Mouse (Mus musculus) midbrain, embryonic 11.5 days (tissue): ENCODE measurements at regions not wholly inside any gene's neighbourhood (a gene's known extent, or its start where the extent isn't known, plus 50 kb on each side); places are given as distances from the start of the nearest gene placed in this dataset.

Experiments
- ATAC-seq: fragments of 200-750 bp; cut with Nextera tagmentation; 2 replicates; pipeline ENCODE4 v1.8.0; 2017; ENCODE audit warnings: moderate TSS enrichment, moderate library complexity; ENCODE audit not compliant: low FRiP score
- DNase-seq: peaks from one replicate; pipeline ENCODE4 v3.0.0; 2015; ENCODE audit warnings: low spot score; ENCODE audit errors: missing footprints
- H3K27ac ChIP-seq: fragments of 300-500 bp; sonication (generic); 2 replicates; pipeline ENCODE4 v1.5.1; 2014; ENCODE audit warnings: low read depth, low read length
- H3K27me3 ChIP-seq: fragments of 300-500 bp; sonication (generic); 2 replicates; pipeline ENCODE4 v1.6.1; 2014; ENCODE audit warnings: mild to moderate bottlenecking, low read length, moderate library complexity, mixed read lengths; ENCODE audit not compliant: control insufficient read depth, insufficient read depth
- H3K36me3 ChIP-seq: fragments of 300-500 bp; sonication (generic); 2 replicates; pipeline ENCODE4 v1.6.1; 2014; ENCODE audit warnings: mild to moderate bottlenecking, low read length, moderate library complexity, mixed read lengths; ENCODE audit not compliant: control insufficient read depth, insufficient read depth
- H3K4me1 ChIP-seq: fragments of 300-500 bp; sonication (generic); 2 replicates; pipeline ENCODE4 v1.6.1; 2014; ENCODE audit warnings: low read length; ENCODE audit not compliant: control insufficient read depth, insufficient read depth
- H3K4me2 ChIP-seq: fragments of 300-500 bp; sonication (generic); 2 replicates; pipeline ENCODE4 v1.6.1; 2014; ENCODE audit warnings: mild to moderate bottlenecking, moderate library complexity
- H3K4me3 ChIP-seq: fragments of 300-500 bp; sonication (generic); 2 replicates; pipeline ENCODE4 v1.5.1; 2014; ENCODE audit warnings: low read depth, low read length
- H3K9ac ChIP-seq: fragments of 300-500 bp; sonication (generic); 2 replicates; pipeline ENCODE4 v1.6.1; 2014; ENCODE audit warnings: low read length
- H3K9me3 ChIP-seq: fragments of 300-500 bp; sonication (generic); 2 replicates; pipeline ENCODE4 v1.6.1; 2016; ENCODE audit warnings: low read length; ENCODE audit not compliant: control insufficient read depth
- WGBS: fragments of 180-500 bp; shearing (Covaris S2); extraction: QIAGEN DNeasy Blood & Tissue Kit; methylation state at CpG from one replicate; pipeline ENCODE4 v1.1.7; 2014; 5-methylcytosine and 5-hydroxymethylcytosine counted together

DNA sequence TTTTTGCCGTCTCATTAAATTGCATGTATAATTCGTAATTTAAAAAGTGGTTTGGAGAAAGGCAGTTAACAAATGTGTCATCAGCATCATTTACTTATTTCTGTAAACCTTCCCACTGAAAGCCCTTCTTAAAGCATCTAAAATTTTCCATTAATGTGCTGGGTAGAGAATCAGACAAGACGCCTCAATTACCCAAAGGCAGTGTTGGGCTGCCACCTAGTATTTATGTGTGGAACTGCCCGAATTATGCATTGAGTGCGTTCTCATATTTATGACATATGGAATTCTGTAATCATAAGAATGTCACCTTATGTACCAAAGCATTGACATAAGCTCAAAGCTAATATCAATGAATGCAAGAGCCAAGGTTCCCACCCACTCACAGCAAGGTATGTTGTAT is 300.7 kb downstream of the Pax3 start:
- no peak for DNase-seq
- Histone ChIP-seq H3K4me2 (no peak overlapping the region), H3K4me1 (no peaks in the 10 kb centered on the region), H3K36me3 (no peaks in the 10 kb centered on the region), H3K27ac (no peak overlapping the region), H3K9me3 (no peaks in the 10 kb centered on the region), H3K27me3 (no peaks in the 10 kb centered on the region), H3K4me3 (no peak overlapping the region), H3K9ac (no peak overlapping the region)
- WGBS: 60% methylated on average over 5 of the region's 5 CpGs
- no peak for ATAC-seq

DNA sequence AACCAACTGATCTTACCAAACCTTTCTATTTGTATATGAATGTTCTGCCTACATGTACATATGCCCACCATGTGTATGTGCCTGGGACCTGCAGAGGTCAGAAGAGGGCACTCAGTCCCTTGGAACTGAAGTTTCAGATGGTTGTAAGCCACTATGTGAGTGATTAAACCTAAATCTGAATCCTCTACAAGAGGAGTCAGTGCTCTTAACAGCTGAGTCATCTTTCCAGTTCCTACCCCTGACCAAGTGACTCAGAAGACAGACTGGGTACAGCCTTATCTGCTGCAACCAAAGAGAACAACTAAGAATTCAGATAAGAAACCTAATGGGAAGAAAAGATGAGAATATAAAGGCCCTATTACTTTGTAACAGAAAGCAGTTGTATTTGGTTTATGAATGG is 317.9 kb downstream of the Pax3 start:
- Histone ChIP-seq H3K9ac (no peak overlapping the region), H3K4me1 (no peaks in the 10 kb centered on the region), H3K27ac (no peak overlapping the region), H3K27me3 (no peaks in the 10 kb centered on the region), H3K4me3 (no peak overlapping the region), H3K4me2 (no peak overlapping the region), H3K9me3 (no peaks in the 10 kb centered on the region), H3K36me3 (no peaks in the 10 kb centered on the region)
- no peak for DNase-seq
- no peak for ATAC-seq

DNA sequence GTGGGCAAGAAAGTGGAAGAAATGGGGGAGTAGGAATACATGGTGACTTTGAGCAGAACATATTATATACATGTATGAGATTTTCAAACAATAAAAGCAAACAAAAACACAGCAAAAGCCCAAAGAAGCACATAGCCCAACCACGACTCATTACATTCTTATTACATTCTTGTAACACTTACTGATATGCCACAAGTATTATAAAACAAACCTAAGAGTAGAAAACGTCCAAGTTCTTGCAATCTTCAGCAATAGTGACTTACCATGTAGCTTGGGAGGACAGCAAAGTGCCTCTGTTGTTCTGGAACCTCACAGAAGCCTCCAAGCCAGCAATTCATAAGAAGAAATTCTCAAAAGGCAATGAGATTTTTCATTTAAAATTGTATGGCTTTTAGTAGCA is 326.8 kb downstream of the Pax3 start:
- no peaks in the 10 kb centered on the region for H3K36me3 ChIP-seq
- H3K4me3 ChIP-seq: no peak overlapping the region
- no peaks in the 10 kb centered on the region for H3K27me3 ChIP-seq
- H3K4me1 ChIP-seq: no peaks in the 10 kb centered on the region
- H3K4me2 ChIP-seq: no peak overlapping the region
- H3K9ac ChIP-seq: no peak overlapping the region
- DNase-seq (no peak), ATAC-seq (no peak)
- WGBS: 66% methylated on average over 2 of the region's 2 CpGs
- H3K9me3 ChIP-seq: no peaks in the 10 kb centered on the region
- no peak overlapping the region for H3K27ac ChIP-seq

DNA sequence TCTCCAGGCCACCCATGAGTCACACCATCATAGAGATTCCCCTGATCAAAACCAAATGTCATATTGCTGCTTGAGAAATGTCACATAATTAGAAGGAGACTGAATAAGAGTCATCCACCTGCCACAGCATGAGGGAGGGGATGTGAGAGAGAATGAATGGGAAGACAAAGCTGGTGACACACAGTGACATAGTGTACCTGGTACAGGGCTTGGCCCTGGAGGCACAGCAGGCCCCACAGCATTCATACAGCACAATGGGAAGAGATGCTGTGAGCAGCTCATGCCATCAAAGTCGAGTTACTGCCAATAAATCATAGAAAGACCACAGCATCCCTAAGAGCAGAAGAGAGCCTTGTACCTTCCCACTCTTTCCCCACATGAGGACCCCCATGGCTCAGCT is 327.8 kb downstream of the Pax3 start:
- ATAC-seq: no peak
- no peak overlapping the region for H3K27ac ChIP-seq
- no peak overlapping the region for H3K4me2 ChIP-seq
- no peaks in the 10 kb centered on the region for H3K27me3 ChIP-seq
- H3K4me1 ChIP-seq: no peaks in the 10 kb centered on the region
- H3K9ac ChIP-seq: no peak overlapping the region
- DNase-seq: no peak
- 44% methylated on average over 1 of the region's 1 CpGs for WGBS
- H3K4me3 ChIP-seq: no peak overlapping the region
- H3K9me3 ChIP-seq: no peaks in the 10 kb centered on the region
- no peaks in the 10 kb centered on the region for H3K36me3 ChIP-seq

DNA sequence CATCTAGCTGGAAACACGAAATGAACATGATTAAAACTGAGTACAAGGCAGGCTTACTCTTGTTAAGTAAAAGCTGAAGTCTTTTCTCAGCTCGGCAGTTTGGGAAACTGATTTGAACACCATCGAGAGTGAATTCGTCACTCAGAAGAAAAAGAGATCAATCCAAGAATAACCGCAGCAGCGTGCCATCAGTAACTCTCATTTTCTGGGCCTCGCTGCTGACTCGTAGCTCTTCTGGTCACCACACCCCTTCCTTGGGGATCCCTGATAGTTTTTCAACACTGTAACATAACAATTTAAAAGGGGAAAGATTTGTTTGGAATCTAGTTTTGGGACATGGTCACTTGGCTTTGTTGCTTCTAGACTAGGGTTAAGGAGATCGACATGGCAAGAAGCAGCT is 337.0 kb downstream of the Pax3 start:
- ATAC-seq: no peak
- Histone ChIP-seq H3K36me3 (no peaks in the 10 kb centered on the region), H3K9ac (no peak overlapping the region)

DNA sequence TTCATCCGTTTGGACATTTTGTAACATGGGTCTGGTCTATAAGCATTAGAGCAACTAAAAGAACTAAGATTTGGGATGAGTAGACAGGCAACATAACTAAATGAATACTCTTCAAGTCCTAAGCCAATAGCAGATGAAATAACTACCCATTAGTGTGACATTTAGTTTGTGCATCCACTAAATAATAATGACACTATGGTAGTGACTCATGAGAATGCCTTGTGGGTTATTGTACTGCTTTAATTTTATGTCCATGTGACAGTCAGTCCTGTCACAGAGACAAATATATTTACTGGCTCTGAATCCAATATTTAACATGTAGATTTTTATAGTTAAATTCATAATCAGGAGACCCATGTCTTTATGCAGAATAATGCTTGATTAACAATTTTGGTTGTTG is 339.5 kb upstream of the Epha4 start:
- H3K9me3 ChIP-seq: no peaks in the 10 kb centered on the region
- H3K4me3 ChIP-seq: no peak overlapping the region
- no peak overlapping the region for H3K9ac ChIP-seq
- no peaks in the 10 kb centered on the region for H3K36me3 ChIP-seq
- H3K27ac ChIP-seq: no peak overlapping the region
- ATAC-seq (no peak), DNase-seq (peak; percentile 54)
- H3K4me2 ChIP-seq: no peak overlapping the region
- no peaks in the 10 kb centered on the region for H3K27me3 ChIP-seq
- H3K4me1 ChIP-seq: no peaks in the 10 kb centered on the region
- 76% methylated on average over 1 of the region's 1 CpGs for WGBS

More for the DNA sequence above, 337.0 kb downstream of the Pax3 start:
- Histone ChIP-seq H3K27ac (no peak overlapping the region), H3K27me3 (no peaks in the 10 kb centered on the region), H3K4me3 (no peak overlapping the region), H3K4me1 (no peaks in the 10 kb centered on the region), H3K9me3 (no peaks in the 10 kb centered on the region), H3K4me2 (no peak overlapping the region)
- 92% methylated on average over 9 of the region's 9 CpGs for WGBS
- DNase-seq: peak; percentile 65

DNA sequence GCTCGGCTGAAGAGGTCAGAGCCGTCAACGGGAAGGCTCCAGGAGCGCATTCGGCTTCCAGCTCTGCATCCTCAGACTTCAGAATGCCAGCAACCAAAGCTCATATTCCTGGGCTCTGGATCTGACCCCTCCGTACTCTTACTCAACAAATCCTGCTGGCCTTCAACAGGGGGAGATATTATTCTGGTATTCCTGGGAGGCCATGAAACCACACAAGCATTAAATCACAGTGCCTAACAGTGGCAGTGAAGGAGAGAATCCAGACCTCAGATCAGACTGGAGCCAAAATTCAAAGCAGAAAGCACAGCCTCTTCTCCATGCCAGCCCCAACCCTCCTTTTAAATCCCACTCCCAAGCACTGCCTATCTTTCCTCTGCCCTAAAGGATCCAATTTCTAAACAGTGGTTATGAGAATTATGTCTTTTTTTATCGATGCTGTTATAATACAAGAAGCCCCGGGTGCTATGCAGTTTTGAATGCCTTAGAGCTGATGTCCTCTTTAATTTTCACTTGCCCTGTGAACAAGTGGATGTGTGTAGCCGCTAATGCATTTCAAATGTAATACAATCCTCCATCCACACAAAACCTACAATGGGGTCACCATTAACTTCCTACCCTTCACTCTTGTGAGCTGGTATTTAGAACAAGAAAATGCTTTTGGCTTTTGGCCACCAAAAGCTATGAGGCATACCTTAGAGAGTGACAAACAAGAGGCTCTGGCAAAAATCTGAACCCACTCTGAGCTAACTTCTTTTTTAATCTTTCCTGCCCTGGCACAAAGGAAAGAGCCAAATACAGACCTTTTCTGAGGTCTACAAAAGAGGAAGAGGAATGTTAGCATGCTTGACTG is 333.1 kb upstream of the Epha4 start:
- WGBS: 83% methylated on average over 9 of the region's 9 CpGs
- H3K4me2 ChIP-seq: no peak overlapping the region
- no peak for ATAC-seq

DNA sequence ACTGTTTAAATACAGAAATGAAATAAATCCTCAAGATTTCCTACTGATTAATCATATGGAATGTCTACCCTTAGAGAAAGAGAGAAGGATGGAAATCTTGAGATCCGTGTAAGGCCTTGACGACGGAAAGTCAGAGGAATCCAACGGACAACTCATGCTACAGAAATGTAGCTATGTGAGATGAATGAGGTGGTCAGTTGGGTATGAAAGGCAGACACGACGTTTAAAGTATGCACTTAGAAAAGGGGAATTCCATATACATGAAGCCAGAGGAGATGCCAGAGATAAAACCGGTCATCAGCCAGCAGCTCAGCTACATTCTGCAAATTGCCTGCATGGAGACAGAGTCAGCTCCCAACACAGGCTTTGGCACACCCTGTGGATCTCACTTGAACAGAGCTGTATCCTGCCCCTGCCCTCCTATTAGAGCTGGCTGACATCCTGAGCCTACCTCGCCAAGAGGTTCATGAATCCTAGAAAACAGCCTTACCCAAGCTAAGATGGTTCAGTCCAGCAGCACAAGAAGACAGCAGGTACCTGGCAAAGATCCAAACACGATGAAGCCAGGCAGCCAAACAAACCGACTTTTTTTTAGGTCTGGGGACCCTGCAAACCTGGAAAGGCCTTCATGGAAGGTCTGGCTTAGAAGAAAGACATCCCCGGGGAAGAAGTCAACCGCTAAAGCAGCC is 331.3 kb upstream of the Epha4 start:
- H3K9ac ChIP-seq: no peak overlapping the region
- WGBS: 86% methylated on average over 12 of the region's 12 CpGs
- no peak overlapping the region for H3K4me2 ChIP-seq
- H3K4me3 ChIP-seq: no peak overlapping the region
- no peaks in the 10 kb centered on the region for H3K36me3 ChIP-seq
- H3K4me1 ChIP-seq: no peaks in the 10 kb centered on the region
- no peak overlapping the region for H3K27ac ChIP-seq
- DNase-seq (no peak), ATAC-seq (no peak)
- H3K9me3 ChIP-seq: no peaks in the 10 kb centered on the region
- H3K27me3 ChIP-seq: no peaks in the 10 kb centered on the region

More for the DNA sequence above, 333.1 kb upstream of the Epha4 start:
- Histone ChIP-seq H3K4me1 (no peaks in the 10 kb centered on the region), H3K9ac (no peak overlapping the region), H3K4me3 (no peak overlapping the region), H3K27me3 (no peaks in the 10 kb centered on the region), H3K27ac (no peak overlapping the region), H3K9me3 (no peaks in the 10 kb centered on the region), H3K36me3 (no peaks in the 10 kb centered on the region)
- DNase-seq: no peak

DNA sequence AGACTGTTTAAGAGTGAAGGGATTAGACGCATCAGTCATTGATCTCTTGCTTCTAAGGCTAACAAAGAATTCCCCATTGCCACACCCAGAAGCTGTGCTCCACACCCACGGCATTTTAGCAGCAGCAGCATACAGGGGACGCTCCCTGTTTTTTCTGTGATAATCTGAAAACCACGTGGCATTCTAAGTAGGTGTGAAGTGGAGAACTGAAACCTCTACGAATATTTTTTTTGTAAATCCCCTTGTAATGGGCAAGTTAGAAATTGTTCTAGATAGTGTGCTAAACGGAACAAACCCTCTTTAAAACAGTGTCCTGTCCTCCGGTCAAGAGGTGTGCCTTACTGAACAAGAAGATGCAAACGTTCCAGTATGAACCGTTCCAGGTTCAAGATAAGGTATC is 325.8 kb upstream of the Epha4 start:
- ATAC-seq: no peak
- no peaks in the 10 kb centered on the region for H3K36me3 ChIP-seq
- no peak overlapping the region for H3K27ac ChIP-seq
- no peak overlapping the region for H3K9ac ChIP-seq
- no peaks in the 10 kb centered on the region for H3K9me3 ChIP-seq
- H3K27me3 ChIP-seq: no peaks in the 10 kb centered on the region
- H3K4me1 ChIP-seq: no peaks in the 10 kb centered on the region
- H3K4me2 ChIP-seq: no peak overlapping the region
- 59% methylated on average over 9 of the region's 9 CpGs for WGBS
- DNase-seq: no peak
- no peak overlapping the region for H3K4me3 ChIP-seq
